Mouse (Mus musculus) naive thymus-derived CD4-positive, alpha-beta T cell, adult 2 months (primary cell): ENCODE data around the gene Olfr707.
"Not testable (repeated sequence)": the region's sequence is repeated elsewhere in the genome, so short reads cannot be mapped to it uniquely, and the experiment has no call there.

Experiments used
- DNase-seq: peaks from one replicate; pipeline ENCODE4 v3.0.0-alpha.2; 2011; ENCODE audit warnings: low read depth

Olfr707 gene

GRCm38 (mm10) chr7:106901141-106901540 lies at the start of gene Olfr707:
Olfr707 (minus strand) TSS chr7:106901241.
- not testable (repeated sequence) for DNase-seq

DNA sequence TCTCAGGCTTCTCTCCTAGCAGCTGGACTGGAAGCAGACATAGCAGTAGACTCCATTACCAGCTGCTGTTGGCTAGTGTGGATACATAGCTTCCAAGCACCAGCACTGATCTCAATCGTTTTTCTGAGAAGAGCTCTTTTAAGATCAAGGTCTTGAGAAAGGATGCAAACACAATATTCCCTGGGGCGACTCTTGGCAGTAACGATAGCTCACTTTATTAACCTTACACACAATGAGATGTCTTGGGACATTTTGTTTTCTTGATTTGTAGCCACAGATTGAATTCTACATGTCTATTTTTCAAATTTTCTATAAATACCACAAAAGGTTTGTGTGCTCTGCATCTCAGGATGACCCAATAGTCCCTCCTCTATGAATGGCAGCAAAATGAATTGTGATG lies 47.2 kb upstream of the Olfr707 start, which contains the start of gene Olfr710:
Gene Olfr710, minus strand, starts transcription at position 101 of the 400 bp plus-strand sequence.
- no peak for DNase-seq

DNA sequence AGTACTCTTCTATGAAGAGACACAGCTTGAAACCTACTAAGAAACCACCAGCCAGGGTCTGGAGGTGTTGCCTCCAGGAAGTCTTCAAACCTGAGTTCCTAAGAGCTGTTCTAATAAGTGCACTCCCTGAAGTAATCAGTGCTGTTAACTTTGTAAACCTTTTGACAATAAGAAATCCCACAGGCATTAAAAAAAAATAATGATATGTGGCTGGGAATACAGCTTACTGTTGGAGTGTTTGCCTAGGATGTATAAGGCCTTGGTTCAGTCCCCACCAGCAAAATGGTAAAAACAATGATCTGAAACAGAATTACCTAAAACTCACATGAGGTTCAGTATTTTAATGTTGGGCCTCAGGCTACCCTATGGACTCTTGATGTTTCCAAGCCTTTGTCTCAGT lies 31.1 kb upstream of the Olfr707 start, which contains the start of gene Olfr709-ps1:
Gene Olfr709-ps1, minus strand, starts transcription at position 101 of the 400 bp plus-strand sequence.
- DNase-seq = no peak

- DNase-seq = not testable (repeated sequence)
Observed at GRCm38 (mm10) chr7:106920961-106921360, 19.9 kb upstream of the Olfr707 start.

DNA sequence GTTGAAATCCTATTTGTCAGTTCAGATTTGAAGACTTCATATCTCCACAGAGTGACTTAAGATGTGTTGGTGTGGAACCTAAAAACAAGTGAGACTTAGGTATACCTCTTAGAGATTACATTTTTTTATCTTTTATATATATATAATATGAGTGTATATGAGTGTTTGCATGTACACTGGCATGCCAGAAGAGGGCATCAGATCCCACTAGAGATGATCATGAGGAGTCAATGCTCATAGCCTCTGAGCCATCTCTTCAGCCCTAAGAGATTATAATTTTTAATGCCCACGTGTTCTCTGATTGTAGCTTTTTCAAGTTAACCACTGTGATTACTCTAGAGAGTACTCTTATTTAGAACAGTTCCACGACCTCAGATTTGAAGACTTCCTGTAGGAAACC lies 6.6 kb upstream of the Olfr707 start, which contains the start of gene Olfr1532-ps1:
Gene Olfr1532-ps1, plus strand, starts transcription at position 326 of the 400 bp plus-strand sequence.
- DNase-seq = no peak

- no peak for DNase-seq
Observed at GRCm38 (mm10) chr7:106888062-106888461, 13.0 kb downstream of the Olfr707 start, which contains the start of gene Olfr706. Olfr706 (minus strand) TSS chr7:106888162.

GRCm38 (mm10) chr7:106876791-106877190 lies 24.2 kb downstream of the Olfr707 start, which contains the start of gene Olfr705:
Olfr705 (minus strand) TSS chr7:106876891.
- DNase-seq = no peak

- no peak for DNase-seq
Observed at GRCm38 (mm10) chr7:106862885-106863284, 38.2 kb downstream of the Olfr707 start, which contains the start of gene Olfr704. Olfr704 (plus strand) TSS chr7:106863185.

DNA sequence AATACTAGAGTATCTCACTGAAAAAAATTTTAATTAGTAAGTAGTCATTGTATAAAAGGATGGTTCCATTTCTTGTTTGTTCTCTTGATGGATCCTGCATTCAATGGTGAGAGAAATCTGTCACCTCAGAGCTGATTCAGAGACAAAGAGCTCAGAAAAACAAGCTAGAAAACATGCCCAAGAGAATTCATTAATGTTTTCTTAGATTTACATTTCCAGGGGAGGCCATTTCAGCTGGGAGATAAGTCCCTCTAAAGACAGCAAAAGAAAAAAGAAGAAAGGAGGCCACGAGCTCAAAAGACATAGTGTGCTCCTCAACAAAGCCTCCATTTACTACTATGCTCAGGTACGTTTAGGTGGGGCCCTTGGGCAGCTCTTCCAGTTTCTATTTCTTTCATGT lies 58.0 kb downstream of the Olfr707 start, which contains the start of gene Olfr703:
Gene Olfr703, plus strand, starts transcription at position 301 of the 400 bp plus-strand sequence.
- DNase-seq = no peak
